Mouse (Mus musculus) hindbrain, embryonic 13.5 days (tissue): ENCODE data around the gene Gm340. TPM values are rescaled to one million over a fixed set of nuclear protein-coding genes. Genes with fewer than 3 reads are reported as not detected.

Experiments
- ATAC-seq: fragments of 200-750 bp; cut with Nextera tagmentation; 2 replicates; pipeline ENCODE4 v1.8.0; 2017; ENCODE audit warnings: moderate TSS enrichment; ENCODE audit not compliant: low FRiP score
- H3K27ac ChIP-seq: fragments of 300-500 bp; sonication (generic); 2 replicates; pipeline ENCODE4 v1.5.1; 2015; ENCODE audit warnings: inconsistent platforms, mild to moderate bottlenecking, moderate library complexity
- H3K27me3 ChIP-seq: fragments of 300-500 bp; sonication (generic); 2 replicates; pipeline ENCODE4 v1.6.1; 2015; ENCODE audit warnings: mild to moderate bottlenecking, inconsistent platforms
- H3K36me3 ChIP-seq: fragments of 300-500 bp; sonication (generic); 2 replicates; pipeline ENCODE4 v1.6.1; 2015; ENCODE audit warnings: mild to moderate bottlenecking, inconsistent platforms
- H3K4me1 ChIP-seq: fragments of 300-500 bp; sonication (generic); replicated peaks from 2 replicates; pipeline ENCODE4 v1.6.1; 2015; ENCODE audit warnings: inconsistent platforms
- H3K4me2 ChIP-seq: fragments of 300-500 bp; sonication (generic); 2 replicates; pipeline ENCODE4 v1.6.1; 2015; ENCODE audit warnings: inconsistent platforms, mild to moderate bottlenecking, moderate library complexity
- H3K4me3 ChIP-seq: fragments of 300-500 bp; sonication (generic); 2 replicates; pipeline ENCODE4 v1.5.1; 2015; ENCODE audit warnings: mild to moderate bottlenecking, inconsistent platforms
- H3K9ac ChIP-seq: fragments of 300-500 bp; sonication (generic); 2 replicates; pipeline ENCODE4 v1.6.1; 2015; ENCODE audit warnings: mild to moderate bottlenecking, inconsistent platforms
- H3K9me3 ChIP-seq: fragments of 300-500 bp; sonication (generic); 2 replicates; pipeline ENCODE4 v1.6.1; 2016; ENCODE audit warnings: inconsistent platforms
- WGBS: fragments of 180-500 bp; shearing (Covaris S2); methylation state at CpG from one replicate; pipeline ENCODE4 v1.1.7; 2015; 5-methylcytosine and 5-hydroxymethylcytosine counted together
- polyA plus RNA-seq: library from polyadenylated mRNA; unstranded; fragments of >200 nt; fragmentation: Nextera tagmentation; extraction: Ambion mirVana; gene quantifications from 2 replicates; pipeline ENCODE4 v1.2.1, GENCODE M21; 2015

Gm340 gene
- 2.7 and 3.3 TPM in 2 replicates for polyA plus RNA-seq

DNA sequence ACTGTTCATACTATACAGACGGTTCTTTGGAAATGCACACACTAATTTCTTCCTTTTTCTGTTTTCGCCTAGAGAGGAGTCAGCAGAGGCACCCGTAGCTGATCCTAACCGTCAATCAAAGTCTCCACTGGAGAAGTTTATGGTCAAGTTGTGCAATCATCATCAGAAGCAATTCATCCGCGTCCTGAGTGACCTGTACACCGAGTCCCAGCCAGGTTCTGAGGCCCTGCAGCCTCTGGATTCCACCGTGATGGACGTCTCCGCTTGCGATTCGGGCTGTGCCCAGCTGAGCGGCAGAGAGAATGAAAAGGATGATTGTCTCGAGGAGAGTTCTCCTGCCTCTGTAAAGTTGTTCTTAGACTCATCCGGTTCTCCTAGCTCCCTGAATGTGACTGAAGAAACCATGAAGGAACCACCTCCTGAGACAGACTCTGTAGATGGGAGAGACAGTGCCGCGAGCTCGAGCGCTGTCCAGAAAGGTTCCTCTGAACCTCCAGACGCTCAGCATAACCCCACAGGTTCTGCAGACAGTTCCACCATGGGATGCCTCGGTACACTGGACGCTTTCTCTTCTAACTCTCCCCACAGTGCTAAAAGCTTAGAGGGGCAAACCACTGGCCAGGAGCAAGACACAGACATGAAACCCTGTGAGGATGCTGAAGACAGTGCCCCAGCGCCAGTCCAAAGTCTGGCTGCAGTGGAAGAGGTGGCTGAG, at the start of gene Gm340:
Gene Gm340 (plus strand): TSS at position 665 of the 715 bp plus-strand sequence.
- no peaks in the 10 kb centered on the region for H3K4me1 ChIP-seq
- H3K4me2 ChIP-seq: no peak within 1 kb of the TSS
- no peak within 1 kb of the TSS for H3K4me3 ChIP-seq
- no peaks in the 10 kb centered on the region for H3K27me3 ChIP-seq
- no peaks in the 10 kb centered on the region for H3K9me3 ChIP-seq
- no peak within 1 kb of the TSS for H3K9ac ChIP-seq
- peaks cover 53% of the 10 kb centered on the region for H3K36me3 ChIP-seq
- no peak for ATAC-seq
- H3K27ac ChIP-seq: no peak within 1 kb of the TSS
- 94% methylated on average over 23 of the region's 23 CpGs for WGBS

DNA sequence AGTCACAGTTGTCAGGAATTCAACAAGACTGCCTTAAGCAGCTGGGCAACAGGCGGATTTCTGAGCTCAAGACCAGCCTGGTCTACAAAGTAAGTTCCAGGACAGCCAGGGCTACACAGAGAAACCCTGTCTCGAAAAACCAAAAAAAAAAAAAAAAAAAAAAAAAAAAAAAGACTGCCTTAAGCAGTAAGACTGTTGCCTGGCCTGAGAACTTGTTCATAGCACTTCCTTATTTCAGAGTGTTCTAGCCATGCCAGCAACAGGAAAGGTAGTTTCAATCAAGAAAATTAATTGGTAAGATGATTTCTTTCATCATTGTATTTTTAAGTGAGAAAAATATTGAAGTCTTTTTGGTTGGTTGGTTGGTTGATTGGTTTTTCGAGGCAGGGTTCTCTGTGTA, 48.1 kb upstream of the Gm340 start:
- Histone ChIP-seq H3K4me3 (no peak overlapping the region), H3K9me3 (no peaks in the 10 kb centered on the region), H3K27ac (no peak overlapping the region), H3K9ac (no peak overlapping the region), H3K36me3 (peaks cover 3% of the 10 kb centered on the region; the same call in 1 of the 2 replicates), H3K27me3 (no peaks in the 10 kb centered on the region), H3K4me2 (no peak overlapping the region), H3K4me1 (no peaks in the 10 kb centered on the region)
- no peak for ATAC-seq
- 93% methylated on average over 3 of the region's 3 CpGs for WGBS

DNA sequence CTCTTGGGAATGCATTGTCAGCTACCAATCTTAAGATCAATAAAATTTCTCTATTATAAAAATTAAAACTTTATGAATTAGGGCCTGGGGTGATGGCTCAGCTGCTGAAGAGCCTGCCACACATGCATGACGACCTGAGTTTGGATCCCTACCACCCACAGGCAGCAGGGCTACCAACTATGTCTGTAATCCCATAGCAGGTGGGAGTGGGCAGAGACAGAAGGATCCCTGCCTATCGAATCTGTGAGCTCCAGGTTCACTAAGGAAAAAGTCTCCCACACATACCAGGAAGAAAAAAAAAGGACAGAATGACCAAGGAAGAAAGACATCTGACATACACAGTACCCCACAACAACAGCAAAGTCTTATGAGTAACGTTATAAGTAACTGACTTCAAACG, 25.2 kb upstream of the Gm340 start:
- Histone ChIP-seq H3K9ac (no peak overlapping the region), H3K9me3 (no peaks in the 10 kb centered on the region), H3K36me3 (peaks cover 33% of the 10 kb centered on the region), H3K27me3 (no peaks in the 10 kb centered on the region), H3K4me1 (0 out of 2 replicates have a peak, but pooled peaks cover 7% of the 10 kb centered on the region), H3K4me3 (no peak overlapping the region), H3K4me2 (no peak overlapping the region), H3K27ac (no peak overlapping the region)
- WGBS: 87% methylated on average over 4 of the region's 4 CpGs
- no peak for ATAC-seq

DNA sequence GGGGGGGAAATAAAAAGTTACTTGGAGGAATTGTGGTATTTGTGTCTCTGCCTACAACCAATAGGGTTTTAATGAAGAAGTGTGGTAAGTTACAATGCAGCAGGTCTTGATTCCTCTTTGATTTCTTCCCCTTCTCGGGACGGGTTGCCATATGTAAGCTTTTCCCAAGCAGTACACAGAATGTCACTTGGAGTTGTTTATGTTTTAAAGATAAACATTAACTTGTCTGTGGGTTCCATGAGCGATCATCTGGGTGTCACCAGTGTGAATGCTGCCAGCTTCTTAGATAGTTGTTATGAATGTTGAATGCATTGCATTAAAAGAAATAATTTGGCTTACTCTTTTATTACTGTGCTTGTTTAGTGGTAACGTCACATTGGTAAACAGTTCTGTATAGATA, 24.7 kb upstream of the Gm340 start:
- no peak for ATAC-seq
- Histone ChIP-seq H3K4me1 (0 out of 2 replicates have a peak, but pooled peaks cover 7% of the 10 kb centered on the region), H3K36me3 (peaks cover 31% of the 10 kb centered on the region), H3K9me3 (no peaks in the 10 kb centered on the region), H3K27ac (no peak overlapping the region), H3K4me3 (no peak overlapping the region), H3K4me2 (no peak overlapping the region), H3K27me3 (no peaks in the 10 kb centered on the region), H3K9ac (no peak overlapping the region)
- WGBS: 94% methylated on average over 4 of the region's 4 CpGs

DNA sequence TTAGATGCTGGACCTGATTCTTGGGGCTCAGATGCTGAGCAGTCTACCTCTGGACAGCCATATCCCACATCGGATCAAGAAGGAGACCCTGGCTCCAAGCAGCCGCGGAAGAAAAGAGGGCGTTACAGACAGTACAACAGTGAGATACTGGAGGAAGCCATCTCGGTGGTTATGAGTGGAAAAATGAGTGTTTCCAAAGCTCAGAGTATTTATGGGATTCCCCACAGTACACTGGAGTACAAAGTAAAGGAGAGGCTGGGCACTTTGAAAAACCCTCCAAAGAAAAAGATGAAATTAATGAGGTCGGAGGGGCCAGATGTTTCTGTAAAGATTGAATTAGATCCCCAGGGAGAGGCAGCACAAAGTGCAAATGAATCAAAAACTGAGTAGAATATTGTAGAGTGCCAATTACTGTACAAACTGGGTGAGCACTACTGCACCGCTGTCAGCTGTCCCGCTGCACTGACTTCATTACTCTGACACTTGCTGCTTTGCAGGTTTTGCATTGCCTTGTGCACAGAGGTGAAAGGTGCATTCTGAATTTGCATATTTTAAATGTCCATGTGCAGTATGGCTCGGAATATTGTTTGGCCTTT, 23.2 kb upstream of the Gm340 start:
- no peak for ATAC-seq
- H3K9ac ChIP-seq: no peak overlapping the region
- H3K27ac ChIP-seq: peak overlapping the region; percentile 52
- 78% methylated on average over 9 of the region's 9 CpGs for WGBS
- H3K9me3 ChIP-seq: no peaks in the 10 kb centered on the region
- 0 out of 2 replicates have a peak, but pooled peaks cover 7% of the 10 kb centered on the region for H3K4me1 ChIP-seq
- no peak overlapping the region for H3K4me3 ChIP-seq
- peaks cover 28% of the 10 kb centered on the region for H3K36me3 ChIP-seq
- no peak overlapping the region for H3K4me2 ChIP-seq
- H3K27me3 ChIP-seq: no peaks in the 10 kb centered on the region

DNA sequence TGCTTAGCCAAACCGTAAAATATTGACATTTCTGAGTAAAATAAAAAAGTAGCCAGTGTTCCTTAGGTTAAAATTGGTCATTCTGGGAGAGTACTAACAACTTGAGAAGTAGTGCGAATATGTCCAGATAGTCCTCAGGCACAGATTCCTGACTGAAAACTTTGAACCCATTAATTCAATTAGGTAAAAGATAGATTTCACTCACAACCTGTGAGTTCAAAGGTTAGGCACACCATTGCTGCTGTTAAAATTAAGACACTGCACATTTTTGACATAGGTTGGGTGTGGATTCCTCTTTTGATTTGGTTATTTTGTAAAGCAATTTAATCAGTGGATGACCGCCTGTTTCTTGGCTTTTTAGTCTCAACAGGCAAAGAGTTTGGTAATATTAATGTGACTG, 21.3 kb upstream of the Gm340 start:
- H3K9me3 ChIP-seq: no peaks in the 10 kb centered on the region
- H3K36me3 ChIP-seq: peaks cover 23% of the 10 kb centered on the region
- ATAC-seq: no peak
- no peaks in the 10 kb centered on the region for H3K27me3 ChIP-seq
- WGBS: 96% methylated on average over 3 of the region's 3 CpGs
- 0 out of 2 replicates have a peak, but pooled peaks cover 7% of the 10 kb centered on the region for H3K4me1 ChIP-seq
- H3K4me2 ChIP-seq: no peak overlapping the region
- no peak overlapping the region for H3K27ac ChIP-seq
- no peak overlapping the region for H3K9ac ChIP-seq
- H3K4me3 ChIP-seq: no peak overlapping the region

DNA sequence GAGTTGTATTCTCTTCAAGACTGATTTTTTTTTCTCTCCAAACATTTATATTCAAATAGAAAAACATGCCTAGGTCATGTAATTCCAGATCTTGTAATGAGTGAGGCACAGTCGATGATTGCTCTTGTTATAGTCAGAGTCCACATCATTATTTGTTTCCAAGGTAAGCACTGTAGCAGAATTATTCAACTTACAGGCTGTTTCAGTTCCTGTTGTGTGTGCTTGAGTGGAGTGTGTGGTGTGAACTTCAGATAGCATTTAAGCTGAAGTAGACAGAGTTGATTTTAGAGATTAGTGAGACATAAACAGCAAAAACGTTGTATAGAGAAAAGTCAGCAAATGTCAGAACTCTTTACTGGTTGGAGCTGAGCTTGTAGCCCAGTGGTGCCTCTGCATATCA, 13.4 kb upstream of the Gm340 start:
- no peaks in the 10 kb centered on the region for H3K4me1 ChIP-seq
- 82% methylated on average over 2 of the region's 2 CpGs for WGBS
- no peak overlapping the region for H3K4me2 ChIP-seq
- H3K36me3 ChIP-seq: no peaks in the 10 kb centered on the region
- no peak for ATAC-seq
- H3K4me3 ChIP-seq: no peak overlapping the region
- no peaks in the 10 kb centered on the region for H3K27me3 ChIP-seq
- H3K9me3 ChIP-seq: no peaks in the 10 kb centered on the region
- H3K9ac ChIP-seq: no peak overlapping the region
- H3K27ac ChIP-seq: no peak overlapping the region

DNA sequence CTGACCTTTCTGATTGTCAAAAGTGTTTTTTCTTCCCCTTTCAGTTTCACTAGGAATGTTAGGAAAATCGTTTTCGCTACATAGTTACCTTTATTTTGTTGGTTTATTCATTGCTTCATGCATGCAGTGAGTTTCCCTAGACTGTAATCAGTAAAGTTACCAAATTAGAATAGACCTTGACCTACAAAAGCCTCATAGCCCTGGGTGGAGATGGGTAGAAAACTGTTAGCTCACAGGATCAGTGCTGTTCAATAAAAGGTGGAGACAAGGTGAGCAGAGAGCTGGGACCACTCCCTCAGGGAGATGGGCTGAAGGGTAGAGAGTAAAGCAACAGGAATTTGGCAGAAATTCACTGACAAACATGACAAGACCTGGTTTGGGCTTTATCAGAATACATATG, 8.5 kb upstream of the Gm340 start:
- no peak overlapping the region for H3K4me3 ChIP-seq
- H3K4me2 ChIP-seq: no peak overlapping the region
- H3K9ac ChIP-seq: no peak overlapping the region
- H3K4me1 ChIP-seq: no peaks in the 10 kb centered on the region
- H3K27ac ChIP-seq: no peak overlapping the region
- no peaks in the 10 kb centered on the region for H3K36me3 ChIP-seq
- ATAC-seq: no peak
- no peaks in the 10 kb centered on the region for H3K27me3 ChIP-seq
- no peaks in the 10 kb centered on the region for H3K9me3 ChIP-seq
- WGBS: 91% methylated on average over 2 of the region's 2 CpGs

DNA sequence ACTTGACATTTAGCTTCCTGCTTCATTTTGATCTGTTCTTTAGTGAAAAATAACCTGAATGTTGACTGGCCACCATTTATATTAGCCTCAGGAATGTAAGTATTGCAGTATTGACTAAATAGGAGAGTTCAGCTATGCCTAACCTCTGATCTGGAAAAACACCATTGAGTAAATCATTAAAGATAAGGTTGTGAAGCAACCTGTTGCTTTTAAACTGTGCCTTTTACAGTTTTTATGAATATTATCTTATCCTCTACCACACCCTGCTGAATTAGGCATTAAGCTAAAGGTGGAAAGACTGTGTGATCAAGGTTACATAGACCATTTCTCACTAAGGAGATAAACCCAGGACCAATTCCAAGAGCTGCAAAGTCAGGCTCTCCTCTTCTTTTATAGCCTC, 4.6 kb upstream of the Gm340 start:
- no peak for ATAC-seq
- Histone ChIP-seq H3K27me3 (no peaks in the 10 kb centered on the region), H3K4me2 (no peak overlapping the region), H3K9me3 (no peaks in the 10 kb centered on the region), H3K4me1 (no peaks in the 10 kb centered on the region), H3K36me3 (peaks cover 11% of the 10 kb centered on the region), H3K27ac (no peak overlapping the region), H3K9ac (no peak overlapping the region), H3K4me3 (no peak overlapping the region)

DNA sequence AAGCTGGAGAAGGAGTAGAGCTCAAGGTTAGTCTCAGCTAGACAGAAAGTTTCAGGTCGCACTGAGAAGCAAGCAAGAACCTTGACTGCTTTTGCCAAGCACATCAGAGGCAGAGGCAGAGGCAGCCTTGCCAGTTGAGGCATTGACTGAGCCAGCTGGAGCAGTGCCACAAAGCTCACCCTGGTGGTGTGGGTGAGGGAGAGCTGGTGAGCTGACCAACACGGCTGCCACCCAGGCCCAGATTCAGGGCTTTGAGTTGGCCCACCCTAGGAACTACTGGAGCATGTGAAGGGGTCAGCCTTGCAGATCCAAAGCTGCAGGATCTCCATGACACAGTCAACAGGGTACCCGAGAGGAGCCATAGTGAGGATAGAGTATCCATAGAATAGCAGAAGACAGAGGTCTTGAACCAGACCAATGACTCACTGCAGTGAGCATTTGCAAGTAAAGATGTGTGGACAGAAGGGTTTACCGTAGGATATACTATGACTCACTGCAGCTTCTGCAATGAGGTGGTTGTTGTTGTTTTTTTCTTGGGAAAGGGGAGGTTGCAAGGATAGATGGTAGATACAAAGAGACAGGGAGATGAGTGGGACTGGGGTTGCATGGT, 2.8 kb upstream of the Gm340 start:
- peaks cover 29% of the 10 kb centered on the region for H3K36me3 ChIP-seq
- ATAC-seq: no peak
- H3K4me1 ChIP-seq: no peaks in the 10 kb centered on the region
- H3K4me3 ChIP-seq: no peak overlapping the region
- H3K27me3 ChIP-seq: no peaks in the 10 kb centered on the region
- H3K4me2 ChIP-seq: no peak overlapping the region
- no peaks in the 10 kb centered on the region for H3K9me3 ChIP-seq
- H3K27ac ChIP-seq: no peak overlapping the region
- H3K9ac ChIP-seq: no peak overlapping the region
- WGBS: 89% methylated on average over 4 of the region's 4 CpGs

DNA sequence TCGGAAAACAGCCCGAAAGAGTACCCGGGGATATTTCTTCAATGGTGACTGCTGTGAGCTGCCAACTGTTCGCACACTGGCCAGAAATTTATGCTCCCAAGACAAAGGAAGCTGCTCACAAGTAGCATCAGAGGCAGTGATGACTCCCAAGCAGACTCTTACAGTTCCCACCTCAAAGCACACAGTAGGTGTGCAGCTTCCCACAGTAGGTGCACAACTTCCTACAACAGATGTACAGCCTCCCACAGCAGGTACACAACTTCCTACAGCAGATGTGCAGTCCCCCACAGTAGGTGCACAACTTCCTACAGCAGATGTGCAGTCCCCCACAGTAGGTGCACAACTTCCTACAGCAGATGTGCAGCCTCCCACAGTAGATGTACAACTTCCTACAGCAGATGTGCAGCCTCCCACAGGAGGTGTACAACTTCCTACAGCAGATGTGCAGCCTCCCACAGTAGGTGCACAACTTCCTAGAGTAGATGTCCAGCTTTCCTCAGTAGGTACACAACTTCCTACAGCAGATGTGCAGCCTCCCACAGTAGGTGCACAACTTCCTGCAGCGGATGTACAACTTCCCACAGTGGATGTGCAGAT, 846 bp downstream of the Gm340 start:
- Histone ChIP-seq H3K4me1 (no peaks in the 10 kb centered on the region), H3K27me3 (no peaks in the 10 kb centered on the region), H3K9me3 (no peaks in the 10 kb centered on the region), H3K27ac (no peak overlapping the region), H3K36me3 (peaks cover 53% of the 10 kb centered on the region), H3K9ac (no peak overlapping the region), H3K4me3 (no peak overlapping the region), H3K4me2 (no peak overlapping the region)
- no peak for ATAC-seq
- WGBS: 99% methylated on average over 5 of the region's 5 CpGs

DNA sequence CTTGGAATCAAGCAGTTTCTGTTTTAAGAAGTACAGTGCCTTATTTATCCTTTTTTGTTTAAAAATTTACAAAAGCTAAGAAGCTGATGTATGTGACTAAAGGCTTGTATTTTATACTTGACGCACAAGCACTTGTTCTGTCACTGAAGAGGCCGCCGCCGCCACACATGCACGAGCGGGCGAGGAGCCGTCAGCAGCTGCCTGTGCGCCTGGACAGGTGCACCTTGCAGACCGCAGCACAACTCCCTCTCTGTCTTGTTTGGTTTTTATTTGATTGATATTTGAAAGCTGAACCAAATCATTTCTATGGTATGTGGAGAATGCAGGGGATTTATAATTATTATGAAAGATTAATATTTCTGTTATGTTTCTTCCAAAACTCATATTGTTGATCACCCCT, 4.6 kb downstream of the Gm340 start:
- Histone ChIP-seq H3K4me2 (no peak overlapping the region), H3K9ac (no peak overlapping the region), H3K36me3 (peaks cover 50% of the 10 kb centered on the region), H3K27ac (no peak overlapping the region), H3K27me3 (no peaks in the 10 kb centered on the region), H3K4me3 (no peak overlapping the region), H3K9me3 (no peaks in the 10 kb centered on the region), H3K4me1 (peaks cover 18% of the 10 kb centered on the region)
- ATAC-seq: no peak
- 92% methylated on average over 10 of the region's 10 CpGs for WGBS
